Mouse (Mus musculus) lung, postnatal 0 days (tissue): ENCODE data around the gene Ranbp3l. TPM values are rescaled to one million over a fixed set of nuclear protein-coding genes. Genes with fewer than 3 reads are reported as not detected.

Experiments
- ATAC-seq: fragments of 200-750 bp; cut with Nextera tagmentation; 2 replicates; pipeline ENCODE4 v1.8.0; 2017; ENCODE audit warnings: moderate library complexity
- DNase-seq: peaks from one replicate; pipeline ENCODE4 v3.0.0-alpha.2; 2016; ENCODE audit warnings: low spot score
- H3K27ac ChIP-seq: fragments of 300-500 bp; sonication (generic); 2 replicates; pipeline ENCODE4 v1.5.1; 2014; ENCODE audit warnings: antibody characterized with exemption, mild to moderate bottlenecking, low read length, mixed read lengths
- H3K27me3 ChIP-seq: fragments of 300-500 bp; sonication (generic); replicated peaks from 2 replicates; pipeline ENCODE4 v1.6.1; 2014; ENCODE audit warnings: low read length, mixed read lengths; ENCODE audit not compliant: insufficient read depth
- H3K36me3 ChIP-seq: fragments of 300-500 bp; sonication (generic); 2 replicates; pipeline ENCODE4 v1.6.1; 2014; ENCODE audit warnings: low read length, mixed read lengths; ENCODE audit not compliant: insufficient read depth
- H3K4me1 ChIP-seq: fragments of 300-500 bp; sonication (generic); 2 replicates; pipeline ENCODE4 v1.6.1; 2014; ENCODE audit warnings: antibody characterized with exemption, low read depth, low read length, mixed read lengths; ENCODE audit not compliant: insufficient read depth
- H3K4me2 ChIP-seq: fragments of 300-500 bp; sonication (generic); replicated peaks from 2 replicates; pipeline ENCODE4 v1.6.1; 2014; ENCODE audit warnings: low read depth, mild to moderate bottlenecking, low read length, moderate library complexity, mixed read lengths
- H3K4me3 ChIP-seq: fragments of 300-500 bp; sonication (generic); 2 replicates; pipeline ENCODE4 v1.5.1; 2014; ENCODE audit warnings: low read depth, low read length
- H3K9ac ChIP-seq: fragments of 300-500 bp; sonication (generic); replicated peaks from 2 replicates; pipeline ENCODE4 v1.6.1; 2014; ENCODE audit warnings: low read depth, mild to moderate bottlenecking
- H3K9me3 ChIP-seq: fragments of 300-500 bp; sonication (generic); 2 replicates; pipeline ENCODE4 v1.6.1; 2016; ENCODE audit warnings: low read length, mixed read lengths
- CTCF ChIP-seq: IDR thresholded peaks from 2 replicates; pipeline ENCODE4 v1.5.1; 2016; ENCODE audit warnings: antibody characterized with exemption, mild to moderate bottlenecking
- EP300 ChIP-seq: IDR thresholded peaks from 2 replicates; pipeline ENCODE4 v1.6.1; 2016; ENCODE audit warnings: antibody characterized with exemption, mild to moderate bottlenecking, control low read depth
- WGBS: fragments of 180-500 bp; shearing (Covaris S2); extraction: QIAGEN DNeasy Blood & Tissue Kit; methylation state at CpG from one replicate; pipeline ENCODE4 v1.1.7; 2014; 5-methylcytosine and 5-hydroxymethylcytosine counted together
- polyA plus RNA-seq: library from polyadenylated mRNA; unstranded; fragments of >200 nt; fragmentation: Nextera tagmentation; extraction: Ambion mirVana; gene quantifications from 2 replicates; pipeline ENCODE4 v1.2.1, GENCODE M21; 2015

Ranbp3l gene
- polyA plus RNA-seq, 1 experiment from 2014 or later = 0.37 TPM

GRCm38 (mm10) chr15:9080206-9080605, 112.5 kb downstream of the Ranbp3l start:
- Histone ChIP-seq H3K27ac (peak overlapping the region; percentile 2; the same call in 1 of the 2 replicates), H3K27me3 (no peaks in the 10 kb centered on the region), H3K36me3 (no peaks in the 10 kb centered on the region), H3K4me1 (peaks cover 19% of the 10 kb centered on the region), H3K4me3 (no peak overlapping the region), H3K4me2 (0 out of 2 replicates have a peak overlapping the region, but pooled peaks have one; percentile 11), H3K9ac (no peak overlapping the region), H3K9me3 (no peaks in the 10 kb centered on the region)
- WGBS = 35% methylated on average over 4 of the region's 4 CpGs
- DNase-seq = peak; percentile 45
- TF ChIP-seq EP300 (peak; percentile 40), CTCF (no peak)
- peak; percentile 22; the same call in 1 of the 2 replicates for ATAC-seq

GRCm38 (mm10) chr15:9081294-9081693, 113.5 kb downstream of the Ranbp3l start:
- Histone ChIP-seq H3K9ac (no peak overlapping the region), H3K27me3 (no peaks in the 10 kb centered on the region), H3K9me3 (no peaks in the 10 kb centered on the region), H3K4me3 (no peak overlapping the region), H3K36me3 (no peaks in the 10 kb centered on the region), H3K4me2 (no peak overlapping the region), H3K4me1 (peaks cover 13% of the 10 kb centered on the region; the same call in 1 of the 2 replicates), H3K27ac (no peak overlapping the region)
- no peak for ATAC-seq
- DNase-seq = no peak
- TF ChIP-seq EP300 (no peak), CTCF (no peak)
- 70% methylated on average over 3 of the region's 3 CpGs for WGBS

GRCm38 (mm10) chr15:9082753-9083152, 115.0 kb downstream of the Ranbp3l start:
- no peak for ATAC-seq

GRCm38 (mm10) chr15:9086813-9087212, 119.1 kb downstream of the Ranbp3l start:
- H3K4me3 ChIP-seq = no peak overlapping the region
- no peak overlapping the region for H3K27ac ChIP-seq
- no peaks in the 10 kb centered on the region for H3K36me3 ChIP-seq
- no peaks in the 10 kb centered on the region for H3K4me1 ChIP-seq
- H3K9me3 ChIP-seq = no peaks in the 10 kb centered on the region
- DNase-seq (no peak), ATAC-seq (no peak)
- H3K27me3 ChIP-seq = no peaks in the 10 kb centered on the region
- WGBS = 74% methylated on average over 11 of the region's 11 CpGs
- TF ChIP-seq EP300 (no peak), CTCF (no peak)
- H3K4me2 ChIP-seq = no peak overlapping the region
- no peak overlapping the region for H3K9ac ChIP-seq

More at GRCm38 (mm10) chr15:9082753-9083152, 115.0 kb downstream of the Ranbp3l start:
- peaks cover 10% of the 10 kb centered on the region; the same call in 1 of the 2 replicates for H3K4me1 ChIP-seq
- H3K9me3 ChIP-seq = no peaks in the 10 kb centered on the region
- H3K4me2 ChIP-seq = no peak overlapping the region
- no peak for TF ChIP-seq EP300
- no peak for TF ChIP-seq CTCF
- H3K9ac ChIP-seq = no peak overlapping the region
- WGBS = 79% methylated on average over 9 of the region's 9 CpGs
- no peak overlapping the region for H3K27ac ChIP-seq
- no peaks in the 10 kb centered on the region for H3K27me3 ChIP-seq
- DNase-seq = no peak
- no peak overlapping the region for H3K4me3 ChIP-seq
- H3K36me3 ChIP-seq = no peaks in the 10 kb centered on the region

GRCm38 (mm10) chr15:9087421-9087820, 119.7 kb downstream of the Ranbp3l start:
- Histone ChIP-seq H3K27ac (no peak overlapping the region), H3K36me3 (no peaks in the 10 kb centered on the region), H3K4me2 (no peak overlapping the region), H3K9ac (no peak overlapping the region), H3K4me1 (no peaks in the 10 kb centered on the region), H3K27me3 (no peaks in the 10 kb centered on the region), H3K4me3 (no peak overlapping the region), H3K9me3 (no peaks in the 10 kb centered on the region)
- no peak for TF ChIP-seq EP300
- no peak for TF ChIP-seq CTCF
- ATAC-seq (no peak), DNase-seq (no peak)
- 75% methylated on average over 5 of the region's 5 CpGs for WGBS

- TF ChIP-seq CTCF = no peak
- TF ChIP-seq EP300 = no peak
- no peaks in the 10 kb centered on the region for H3K4me1 ChIP-seq
- WGBS = 79% methylated on average over 17 of the region's 17 CpGs
- no peak overlapping the region for H3K4me2 ChIP-seq
- no peak overlapping the region for H3K27ac ChIP-seq
- no peaks in the 10 kb centered on the region for H3K27me3 ChIP-seq
- H3K9ac ChIP-seq = no peak overlapping the region
- no peak overlapping the region for H3K4me3 ChIP-seq
- DNase-seq (no peak), ATAC-seq (no peak)
- no peaks in the 10 kb centered on the region for H3K9me3 ChIP-seq
- no peaks in the 10 kb centered on the region for H3K36me3 ChIP-seq
Observed at GRCm38 (mm10) chr15:9087895-9088682, 120.3 kb downstream of the Ranbp3l start.
